ENCODE assay signal across 21 mouse cellular contexts in the genomic region with DNA sequence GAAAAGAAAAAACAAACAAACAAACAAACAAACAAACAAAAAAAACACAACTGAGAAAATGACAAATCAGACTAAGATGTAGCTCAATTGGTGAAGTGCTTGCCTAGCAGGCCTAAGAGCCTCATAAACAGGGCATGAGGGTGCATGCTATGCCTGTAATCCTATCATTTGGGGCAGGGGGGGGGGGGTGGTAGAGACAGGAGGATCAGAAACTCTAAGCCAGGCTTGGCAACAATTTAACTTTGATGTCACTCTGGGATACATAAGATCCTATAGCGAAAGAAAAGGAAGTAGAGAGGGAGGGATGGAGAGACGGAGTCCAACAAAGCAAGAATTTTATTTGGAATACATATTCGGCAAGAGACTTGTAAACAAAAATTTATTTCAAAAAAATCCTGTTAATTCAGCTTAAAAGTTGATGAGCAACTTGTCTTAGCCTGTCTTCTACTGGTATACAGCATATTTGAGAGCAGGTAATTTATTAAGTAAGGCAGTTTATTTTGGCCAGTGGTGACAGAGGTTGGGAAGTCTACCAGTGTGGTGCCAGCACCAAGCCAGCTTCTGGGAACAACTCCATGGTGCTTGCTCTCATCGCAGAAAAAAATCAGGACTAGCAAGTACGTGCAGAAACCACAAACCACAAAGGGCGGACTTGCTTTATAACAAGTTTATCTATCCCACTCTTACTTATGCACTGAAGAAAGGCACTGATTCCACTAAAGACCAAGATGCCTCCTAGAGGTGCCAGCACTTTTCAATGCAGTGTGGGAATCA. TPM values are rescaled to one million over a fixed set of nuclear protein-coding genes. Genes with fewer than 3 reads are reported as not detected.
DNase-seq lines count a peak whose midpoint lies in the region; ATAC-seq and TF ChIP-seq lines count a peak whose summit lies in the region.
"Had no signal": no experiment of that assay in that cellular context is flagged by ENCODE, and none has a peak within 500 bp of the region (broad histone marks: within the 10 kb centered on the region; RNA-seq: fewer than 3 reads in every experiment).

No protein-coding gene starts in this region.

- H3K4me2 ChIP-seq in embryonic facial prominence, embryonic 14.5 days (ENCODE audit: low read depth, low read length) = no peak overlapping the region
- no peak overlapping the region for H3K4me2 ChIP-seq in heart, embryonic 13.5 days
- no peak overlapping the region for H3K4me2 ChIP-seq in kidney, embryonic 14.5 days (replicated peaks; ENCODE audit: low read depth, low read length)
- H3K4me2 ChIP-seq: forebrain, embryonic 13.5 days; liver, embryonic 13.5 days; lung, embryonic 15.5 days; midbrain, embryonic 13.5 days; neural tube, embryonic 13.5 days had no signal

- H3K36me3 ChIP-seq in embryonic facial prominence, embryonic 14.5 days (ENCODE audit: control insufficient read depth, insufficient read depth, low read length) = no peaks in the 10 kb centered on the region
- H3K36me3 ChIP-seq in embryonic facial prominence, embryonic 10.5 days (replicated peaks) = no peaks in the 10 kb centered on the region
- H3K36me3 ChIP-seq in heart, embryonic 13.5 days = no peaks in the 10 kb centered on the region
- no peaks in the 10 kb centered on the region for H3K36me3 ChIP-seq in kidney, embryonic 14.5 days (ENCODE audit: control insufficient read depth, insufficient read depth, low read length)
- no peaks in the 10 kb centered on the region for H3K36me3 ChIP-seq in MEL (ENCODE audit: control insufficient read depth in 1 of 2, insufficient read depth in 2 of 2, low read length in 2 of 2)
- H3K36me3 ChIP-seq: G1E; liver, embryonic 13.5 days; lung, embryonic 15.5 days; midbrain, embryonic 13.5 days; neural tube, embryonic 13.5 days had no signal

- TF ChIP-seq RAD21 in MEL (IDR thresholded peaks at IDR 0.05; ENCODE audit: low read depth, low read length) = no peak

- H3K27ac ChIP-seq in embryonic facial prominence, embryonic 14.5 days (replicated peaks; ENCODE audit: low read depth, low read length) = no peak overlapping the region
- no peak overlapping the region for H3K27ac ChIP-seq in embryonic facial prominence, embryonic 10.5 days (replicated peaks)
- peak overlapping the region; percentile 13 for H3K27ac ChIP-seq in heart, embryonic 13.5 days (replicated peaks)
- H3K27ac ChIP-seq in kidney, embryonic 14.5 days (ENCODE audit: low read depth, low read length) = no peak overlapping the region
- no peak overlapping the region for H3K27ac ChIP-seq in MEL (ENCODE audit: control insufficient read depth, low read depth, low read length)
- H3K27ac ChIP-seq: forebrain, embryonic 13.5 days; kidney, postnatal 0 days; liver, embryonic 13.5 days; lung, embryonic 15.5 days; macrophage; midbrain, embryonic 13.5 days; neural tube, embryonic 13.5 days had no signal

- no peak for TF ChIP-seq CTCF in MEL (IDR thresholded peaks at IDR 0.05 in 2 of 3, conservative IDR thresholded peaks at IDR 0.05 in 1 of 3; ENCODE audit: control insufficient read depth in 1 of 3, insufficient read depth in 1 of 3, low read depth in 2 of 3, low read length in 3 of 3, poor library complexity in 1 of 3, severe bottlenecking in 1 of 3)

- DNase-seq in embryonic facial prominence, embryonic 14.5 days (ENCODE audit: low spot score) = peak; percentile 65
- DNase-seq in embryonic facial prominence, embryonic 10.5 days (ENCODE audit: low spot score) = no peak
- DNase-seq in heart, postnatal 14 days = no peak
- DNase-seq in kidney, adult 9 months = peak; percentile 65
- DNase-seq in MEL (ENCODE audit: low read depth, low spot score) = no peak
- no peak for DNase-seq in ovary, postnatal 36 days (ENCODE audit: low spot score)
- DNase-seq: adrenal gland, postnatal 36 days; cerebellum, adult 18-20 months; cerebellum, postnatal 36 days; liver, embryonic 13.5 days; thymus, postnatal 14 days had no signal

- 0 out of 2 replicates have a peak, but pooled peaks cover 4% of the 10 kb centered on the region for H3K4me1 ChIP-seq in embryonic facial prominence, embryonic 14.5 days (ENCODE audit: control insufficient read depth, insufficient read depth, low read length)
- H3K4me1 ChIP-seq in embryonic facial prominence, embryonic 10.5 days = peaks cover 5% of the 10 kb centered on the region
- peaks cover 44% of the 10 kb centered on the region for H3K4me1 ChIP-seq in heart, embryonic 13.5 days
- no peaks in the 10 kb centered on the region for H3K4me1 ChIP-seq in kidney, embryonic 14.5 days (ENCODE audit: control insufficient read depth, insufficient read depth, low read length)
- H3K4me1 ChIP-seq in MEL (ENCODE audit: control insufficient read depth in 1 of 2, insufficient read depth in 2 of 2, low read length in 2 of 2) = no peaks in the 10 kb centered on the region
- H3K4me1 ChIP-seq: liver, embryonic 13.5 days had no signal

- H3K4me3 ChIP-seq in embryonic facial prominence, embryonic 14.5 days (ENCODE audit: low read depth, low read length) = no peak overlapping the region
- H3K4me3 ChIP-seq in embryonic facial prominence, embryonic 10.5 days = no peak overlapping the region
- no peak overlapping the region for H3K4me3 ChIP-seq in heart, embryonic 13.5 days
- no peak overlapping the region for H3K4me3 ChIP-seq in kidney, embryonic 14.5 days (ENCODE audit: low read length)
- H3K4me3 ChIP-seq in MEL (ENCODE audit: control insufficient read depth in 1 of 2, insufficient read depth in 1 of 2, low read depth in 2 of 2, low read length in 2 of 2) = no peak overlapping the region
- H3K4me3 ChIP-seq: forebrain, embryonic 13.5 days; liver, embryonic 13.5 days; lung, embryonic 15.5 days; midbrain, embryonic 13.5 days; neural tube, embryonic 13.5 days had no signal

- 65% methylated on average over 6 of the region's 6 CpGs for WGBS in embryonic facial prominence, embryonic 14.5 days
- WGBS in embryonic facial prominence, embryonic 10.5 days = 88% methylated on average over 6 of the region's 6 CpGs
- WGBS in heart, embryonic 13.5 days = 79% methylated on average over 6 of the region's 6 CpGs
- WGBS in kidney, embryonic 14.5 days = 93% methylated on average over 6 of the region's 6 CpGs

- intact Hi-C loops in heart, postnatal 14 days (cut with DNase I) = no loop called here

- no peak overlapping the region for H3K9ac ChIP-seq in embryonic facial prominence, embryonic 14.5 days (ENCODE audit: low read depth, low read length)
- no peak overlapping the region for H3K9ac ChIP-seq in heart, embryonic 13.5 days
- no peak overlapping the region for H3K9ac ChIP-seq in kidney, embryonic 14.5 days (ENCODE audit: low read depth, low read length)
- no peak overlapping the region for H3K9ac ChIP-seq in MEL (ENCODE audit: control insufficient read depth, low read depth, low read length, poor library complexity, severe bottlenecking)
- H3K9ac ChIP-seq: forebrain, embryonic 13.5 days; liver, embryonic 13.5 days; lung, embryonic 15.5 days; midbrain, embryonic 13.5 days; neural tube, embryonic 13.5 days had no signal

- H3K9me3 ChIP-seq in embryonic facial prominence, embryonic 14.5 days (ENCODE audit: control insufficient read depth, low read length) = no peaks in the 10 kb centered on the region
- H3K9me3 ChIP-seq in embryonic facial prominence, embryonic 10.5 days = no peaks in the 10 kb centered on the region
- H3K9me3 ChIP-seq in heart, embryonic 13.5 days = no peaks in the 10 kb centered on the region
- H3K9me3 ChIP-seq in kidney, embryonic 14.5 days (ENCODE audit: control insufficient read depth, low read length) = no peaks in the 10 kb centered on the region
- no peaks in the 10 kb centered on the region for H3K9me3 ChIP-seq in MEL (replicated peaks; ENCODE audit: insufficient read depth, low read length)
- H3K9me3 ChIP-seq: forebrain, embryonic 13.5 days; liver, embryonic 13.5 days; lung, embryonic 15.5 days; midbrain, embryonic 13.5 days; neural tube, embryonic 13.5 days had no signal

- TF ChIP-seq POLR2A in MEL (IDR thresholded peaks at IDR 0.05; ENCODE audit: control insufficient read depth in 1 of 2, insufficient read depth in 1 of 2, low read depth in 1 of 2, low read length in 2 of 2, poor library complexity in 1 of 2) = no peak

- ATAC-seq in embryonic facial prominence, embryonic 14.5 days (ENCODE audit: low read depth) = no peak
- ATAC-seq in heart, embryonic 13.5 days (ENCODE audit: extremely low read depth, insufficient number of reproducible peaks, low FRiP score, low TSS enrichment) = no peak
- ATAC-seq in kidney, embryonic 14.5 days (ENCODE audit: low FRiP score, low TSS enrichment) = no peak
- ATAC-seq: forebrain, embryonic 13.5 days; midbrain, embryonic 13.5 days had no signal

- H3K79me2 ChIP-seq in MEL (ENCODE audit: control insufficient read depth, insufficient read depth, low read length, poor library complexity) = no peaks in the 10 kb centered on the region

- peaks cover 5% of the 10 kb centered on the region for H3K27me3 ChIP-seq in embryonic facial prominence, embryonic 14.5 days (replicated peaks; ENCODE audit: control insufficient read depth, insufficient read depth, low read length)
- peaks cover 26% of the 10 kb centered on the region for H3K27me3 ChIP-seq in embryonic facial prominence, embryonic 10.5 days (replicated peaks; ENCODE audit: low read depth, poor library complexity, severe bottlenecking)
- peaks cover 5% of the 10 kb centered on the region; the same call in 1 of the 2 replicates for H3K27me3 ChIP-seq in heart, embryonic 13.5 days (replicated peaks)
- H3K27me3 ChIP-seq in kidney, embryonic 14.5 days (ENCODE audit: control insufficient read depth, insufficient read depth, low read length) = peaks cover 9% of the 10 kb centered on the region
- no peaks in the 10 kb centered on the region for H3K27me3 ChIP-seq in MEL (ENCODE audit: control insufficient read depth in 1 of 2, insufficient read depth in 2 of 2, low read length in 2 of 2)
- H3K27me3 ChIP-seq: forebrain, embryonic 13.5 days; midbrain, embryonic 13.5 days; neural tube, embryonic 13.5 days had no signal

- no peak for TF ChIP-seq EP300 in MEL (IDR thresholded peaks at IDR 0.05; ENCODE audit: low read depth in 1 of 2, low read length in 2 of 2)

RNA-seq across cellular contexts. Expression of gene Prkaa2, which starts 5.4 kb away (rescaled TPM):
- 3.9 and 5.6 TPM in 2 replicates for polyA plus RNA-seq in embryonic facial prominence, embryonic 14.5 days (2014; fragmentation: Nextera tagmentation; extraction: Ambion mirVana)
- 1.1 and 1.3 TPM in 2 replicates for polyA plus RNA-seq in embryonic facial prominence, embryonic 10.5 days (2016; fragmentation: Nextera tagmentation; extraction: Ambion mirVana)
- 30.5 and 33.9 TPM in 2 replicates for polyA plus RNA-seq in heart, embryonic 13.5 days (2015; fragmentation: Nextera tagmentation; extraction: Ambion mirVana)
- total RNA-seq in heart, postnatal 14 days (2021) = 10 to 100 TPM; 66.3 to 68.0 TPM
- polyA plus RNA-seq in kidney, embryonic 14.5 days (2014; fragmentation: Nextera tagmentation; extraction: Ambion mirVana) = 2.8 and 5.5 TPM in 2 replicates
- not detected in 2 replicates for total RNA-seq in MEL (2012; rRNA removed)
- polyA plus RNA-seq in MEL (2012; ENCODE audit: insufficient read depth in 1 of 2, insufficient read length in 2 of 2, low read depth in 1 of 2, low replicate concordance in 2 of 2, missing spikeins in 1 of 2) = not detected
- polyA plus RNA-seq: G1E had no signal

RNA-seq across cellular contexts. Expression of gene Plpp3, which starts 52.9 kb away (rescaled TPM):
- polyA plus RNA-seq in embryonic facial prominence, embryonic 14.5 days (2014; fragmentation: Nextera tagmentation; extraction: Ambion mirVana) = 107 and 123 TPM in 2 replicates
- 67.6 and 77.1 TPM in 2 replicates for polyA plus RNA-seq in embryonic facial prominence, embryonic 10.5 days (2016; fragmentation: Nextera tagmentation; extraction: Ambion mirVana)
- 30.9 and 31.2 TPM in 2 replicates for polyA plus RNA-seq in heart, embryonic 13.5 days (2015; fragmentation: Nextera tagmentation; extraction: Ambion mirVana)
- 10 to 100 TPM; 78.5 to 81.2 TPM for total RNA-seq in heart, postnatal 14 days (2021)
- 41.6 and 53.0 TPM in 2 replicates for polyA plus RNA-seq in kidney, embryonic 14.5 days (2014; fragmentation: Nextera tagmentation; extraction: Ambion mirVana)
- total RNA-seq in MEL (2012; rRNA removed) = not detected in 2 replicates
- not detected for polyA plus RNA-seq in MEL (2012; ENCODE audit: insufficient read depth in 1 of 2, insufficient read length in 2 of 2, low read depth in 1 of 2, low replicate concordance in 2 of 2, missing spikeins in 1 of 2)
- total RNA-seq: G1E; granulocyte monocyte progenitor cell, adult 5-6 weeks had no signal
- polyA plus RNA-seq: G1E had no signal

Comparison
In these comparisons a context has a peak if more than half of its experiments do, and no peak if none do; other contexts are left out.
1. DNase-seq: peak in embryonic facial prominence, embryonic 14.5 days (single experiment) and kidney, adult 9 months (single experiment); none in embryonic facial prominence, embryonic 10.5 days (single experiment), heart, postnatal 14 days (0 of 2), MEL (single experiment) and ovary, postnatal 36 days (single experiment).
2. RNA of gene Plpp3, which starts 52.9 kb away (polyA plus RNA-seq): 107 to 123 TPM in embryonic facial prominence, embryonic 14.5 days, 67.6 to 77.1 TPM in embryonic facial prominence, embryonic 10.5 days, 41.6 to 53.0 TPM in kidney, embryonic 14.5 days and 30.9 to 31.2 TPM in heart, embryonic 13.5 days; not detected in MEL; every median in the first group is over 10 times any median in the second.